Mouse (Mus musculus) ovary, postnatal 14 days (tissue): ENCODE measurements around the gene Ssh3.
"Not testable (repeated sequence)": the region's sequence is repeated elsewhere in the genome, so short reads cannot be mapped to it uniquely, and the experiment has no call there.

Experiments used
- DNase-seq: peaks from one replicate; pipeline ENCODE4 v3.0.0; 2022; ENCODE audit warnings: low spot score

The Ssh3 gene

GRCm38 (mm10) chr19:4296611-4297010 is 27.6 kb upstream of the Ssh3 start:
- DNase-seq, result no peak

- no peak for DNase-seq
Measured at GRCm38 (mm10) chr19:4295391-4295790, 26.4 kb upstream of the Ssh3 start.

GRCm38 (mm10) chr19:4294381-4295097 is 25.6 kb upstream of the Ssh3 start:
- no peak for DNase-seq

- no peak for DNase-seq
Measured at GRCm38 (mm10) chr19:4291161-4291560, 22.2 kb upstream of the Ssh3 start.

- DNase-seq, result no peak
Measured at GRCm38 (mm10) chr19:4290749-4291148, 21.8 kb upstream of the Ssh3 start.

GRCm38 (mm10) chr19:4283653-4284052 is 14.7 kb upstream of the Ssh3 start:
- DNase-seq, result no peak

GRCm38 (mm10) chr19:4282898-4283553 is 14.0 kb upstream of the Ssh3 start, which contains the start of gene Ankrd13d:
Gene Ankrd13d, minus strand, starts transcription at chr19:4283137.
- peak; percentile 79 for DNase-seq

GRCm38 (mm10) chr19:4280425-4280824 is 11.4 kb upstream of the Ssh3 start:
- no peak for DNase-seq

GRCm38 (mm10) chr19:4279487-4279886 is 10.5 kb upstream of the Ssh3 start:
- DNase-seq, result no peak

- DNase-seq, result no peak
Measured at GRCm38 (mm10) chr19:4270972-4271371, 2.0 kb upstream of the Ssh3 start.

- no peak for DNase-seq
Measured at GRCm38 (mm10) chr19:4270187-4270586, 1.2 kb upstream of the Ssh3 start.

- DNase-seq, result no peak
Measured at GRCm38 (mm10) chr19:4265956-4266355, 3.0 kb downstream of the Ssh3 start.

GRCm38 (mm10) chr19:4264171-4264780 is 4.7 kb downstream of the Ssh3 start:
- DNase-seq, result no peak

- DNase-seq, result no peak
Measured at GRCm38 (mm10) chr19:4263702-4264101, 5.3 kb downstream of the Ssh3 start.

- no peak for DNase-seq
Measured at GRCm38 (mm10) chr19:4262756-4263155, 6.2 kb downstream of the Ssh3 start.

GRCm38 (mm10) chr19:4261038-4261698 is 7.8 kb downstream of the Ssh3 start:
- no peak for DNase-seq

- no peak for DNase-seq
Measured at GRCm38 (mm10) chr19:4257897-4258252, 11.1 kb downstream of the Ssh3 start.

GRCm38 (mm10) chr19:4257216-4257896 is 11.6 kb downstream of the Ssh3 start:
- DNase-seq, result peak; percentile 86

- DNase-seq, result no peak
Measured at GRCm38 (mm10) chr19:4255583-4256162, 13.3 kb downstream of the Ssh3 start.

GRCm38 (mm10) chr19:4254230-4254629 is 14.8 kb downstream of the Ssh3 start:
- DNase-seq, result no peak

- not testable (repeated sequence) for DNase-seq
Measured at GRCm38 (mm10) chr19:4248683-4249082, 20.3 kb downstream of the Ssh3 start.

GRCm38 (mm10) chr19:4247010-4247409 is 22.0 kb downstream of the Ssh3 start:
- DNase-seq, result no peak
